Mouse (Mus musculus) common myeloid progenitor, adult 5-6 weeks (primary cell): ENCODE measurements around the gene Leprot. TPM values are rescaled to one million over a fixed set of nuclear protein-coding genes. Genes with fewer than 3 reads are reported as not detected.

Source experiments
- ATAC-seq: replicated peaks from 2 replicates; pipeline ENCODE4 v1.8.0; 2016; ENCODE audit warnings: low read depth, mild to moderate bottlenecking, moderate TSS enrichment, inconsistent platforms; ENCODE audit not compliant: poor library complexity, severe bottlenecking
- total RNA-seq: library from RNA; stranded (forward); fragments of 200-1000, 187-1606 nt; gene quantifications from 2 replicates; pipeline ENCODE4 v1.2.3, GENCODE M21; 2017

Leprot gene
- total RNA-seq, 1 experiment from 2014 or later = 72.8 TPM

GRCm38 (mm10) chr4:101656956-101657570 is 9.5 kb downstream of the Leprot start:
- peak; percentile 45 for ATAC-seq

- ATAC-seq = peak; percentile 76
These were observed 16.7 kb downstream of the Leprot start for GRCm38 (mm10) chr4:101664160-101664750.

- ATAC-seq = no peak
These were observed 17.2 kb downstream of the Leprot start for GRCm38 (mm10) chr4:101664766-101665165.

- no peak for ATAC-seq
These were observed 21.6 kb downstream of the Leprot start for GRCm38 (mm10) chr4:101669161-101669560.

- no peak for ATAC-seq
These were observed 22.3 kb downstream of the Leprot start for GRCm38 (mm10) chr4:101669811-101670210.

GRCm38 (mm10) chr4:101674790-101675189 is 27.3 kb downstream of the Leprot start:
- ATAC-seq = no peak

GRCm38 (mm10) chr4:101675726-101676125 is 28.2 kb downstream of the Leprot start:
- ATAC-seq = no peak

- no peak for ATAC-seq
These were observed 35.1 kb downstream of the Leprot start for GRCm38 (mm10) chr4:101682620-101683019.

GRCm38 (mm10) chr4:101683086-101683485 is 35.6 kb downstream of the Leprot start:
- ATAC-seq = no peak

- ATAC-seq = no peak
These were observed 37.3 kb downstream of the Leprot start for GRCm38 (mm10) chr4:101684821-101685220.

- peak; percentile 60 for ATAC-seq
These were observed 38.8 kb downstream of the Leprot start for GRCm38 (mm10) chr4:101686227-101686810.

GRCm38 (mm10) chr4:101689241-101689640 is 41.7 kb downstream of the Leprot start:
- no peak for ATAC-seq

GRCm38 (mm10) chr4:101689645-101690044 is 42.1 kb downstream of the Leprot start:
- no peak for ATAC-seq

- no peak for ATAC-seq
These were observed 45.4 kb downstream of the Leprot start for GRCm38 (mm10) chr4:101692892-101693291.

- ATAC-seq = no peak
These were observed 47.0 kb downstream of the Leprot start for GRCm38 (mm10) chr4:101694529-101694928.

- ATAC-seq = no peak
These were observed 49.7 kb downstream of the Leprot start for GRCm38 (mm10) chr4:101697236-101697635.

- ATAC-seq = no peak
These were observed 51.9 kb downstream of the Leprot start for GRCm38 (mm10) chr4:101699423-101699822.

GRCm38 (mm10) chr4:101700892-101701640 is 53.5 kb downstream of the Leprot start:
- no peak for ATAC-seq

- no peak for ATAC-seq
These were observed 57.8 kb downstream of the Leprot start for GRCm38 (mm10) chr4:101705325-101705724.

- ATAC-seq = no peak
These were observed 59.7 kb downstream of the Leprot start for GRCm38 (mm10) chr4:101707234-101707633.

- ATAC-seq = no peak
These were observed 60.4 kb downstream of the Leprot start for GRCm38 (mm10) chr4:101707953-101708352.
